Mouse (Mus musculus) megakaryocyte, embryonic 14.5 days (primary cell): Measurements from ENCODE around the gene Gm1043.

Experiments
- FLI1 ChIP-seq: IDR thresholded peaks from 2 replicates; pipeline ENCODE4 v1.6.1; 2012; ENCODE audit warnings: low read length, inconsistent platforms, mixed read lengths
- GATA1 ChIP-seq: IDR thresholded peaks from 3 replicates; pipeline ENCODE4 v1.6.1; 2012; ENCODE audit warnings: mixed read lengths, low read length, inconsistent platforms, borderline replicate concordance

DNA sequence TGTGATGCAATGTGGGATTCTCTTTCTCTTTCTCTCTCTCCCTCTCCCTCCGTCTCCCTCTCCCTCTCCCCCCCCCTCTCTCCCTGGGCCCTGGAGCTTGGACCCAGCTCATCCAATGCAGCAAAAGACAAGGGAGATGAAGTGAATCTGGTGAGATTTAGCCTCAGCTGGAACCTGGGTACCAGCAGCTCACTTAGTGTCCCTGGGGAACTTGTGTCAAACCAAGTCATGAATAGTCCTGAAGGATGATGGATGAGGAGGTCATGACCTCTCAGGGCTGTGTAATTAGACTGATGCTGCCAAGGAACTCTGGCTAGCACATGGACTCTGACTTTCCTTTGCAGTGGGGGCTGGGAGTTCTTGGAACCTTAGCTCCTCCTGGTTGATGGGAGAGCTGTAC lies 117.1 kb downstream of the Gm1043 start:
- TF ChIP-seq GATA1 (no peak), FLI1 (no peak)
